Mouse (Mus musculus) C2C12 (cell line): ENCODE data around the gene Cep41.

Source experiments
- CEBPB ChIP-seq: IDR thresholded peaks from one replicate; pipeline ENCODE4 v1.6.1; 2011; ENCODE audit warnings: low read depth, mild to moderate bottlenecking, control low read depth, moderate library complexity
- CTCF ChIP-seq: IDR thresholded peaks from one replicate; pipeline ENCODE4 v1.5.1; 2011; ENCODE audit not compliant: control insufficient read depth, insufficient read depth, insufficient read length
- FOSL1 ChIP-seq: IDR thresholded peaks from one replicate; pipeline ENCODE4 v1.8.0; 2011; ENCODE audit warnings: mild to moderate bottlenecking, low read length; ENCODE audit not compliant: poor library complexity, insufficient read depth, severe bottlenecking
- MAX ChIP-seq: IDR thresholded peaks from one replicate; pipeline ENCODE4 v1.6.1; 2011; ENCODE audit warnings: mild to moderate bottlenecking, control low read depth
- MYOD1 ChIP-seq: IDR thresholded peaks from one replicate; pipeline ENCODE4 v1.6.1; 2011; ENCODE audit warnings: low read depth; ENCODE audit not compliant: control insufficient read depth, insufficient read length
- MYOG ChIP-seq: IDR thresholded peaks from one replicate; pipeline ENCODE4 v1.6.1; 2011; ENCODE audit not compliant: control insufficient read depth, insufficient read length; ENCODE audit errors: extremely low read depth
- USF1 ChIP-seq: IDR thresholded peaks from one replicate; pipeline ENCODE4 v1.6.1; 2011; ENCODE audit warnings: low read depth, mild to moderate bottlenecking, control low read depth, moderate library complexity

GRCm38 (mm10) chr6:30710371-30711364 is 17.1 kb upstream of the Cep41 start:
- TF ChIP-seq CTCF, result no peak
- no peak for TF ChIP-seq CEBPB
- TF ChIP-seq MYOD1, result no peak
- no peak for TF ChIP-seq USF1
- TF ChIP-seq MAX, result no peak
- TF ChIP-seq MYOG, result no peak
- TF ChIP-seq FOSL1, result no peak
